Mouse (Mus musculus) left cerebral cortex, postnatal 4 days (tissue): ENCODE results near the gene Golga2. TPM values are rescaled to one million over a fixed set of nuclear protein-coding genes. Genes with fewer than 3 reads are reported as not detected.

Experiments
- DNase-seq: peaks from one replicate; pipeline ENCODE4 v3.0.0-alpha.2; 2022
- intact Hi-C: fragments of 180-260 bp; cut with DNase I; formaldehyde crosslinking; loops from one replicate; pipeline ENCODE4 v1.15.1; 2025
- total RNA-seq, 2 experiments: library from RNA; stranded (reverse); gene quantifications; 2 replicates each; pipeline ENCODE4 v1.2.3; 2021

Gene Golga2
- total RNA-seq, 2 experiments from 2014 or later, result 75.6 to 81.7 TPM

GRCm38 (mm10) chr2:32340836-32341633 lies 53.9 kb downstream of the Golga2 start:
- intact Hi-C loops, result no loop called here
- DNase-seq, result no peak

GRCm38 (mm10) chr2:32341634-32341939 lies 54.4 kb downstream of the Golga2 start:
- no peak for DNase-seq

GRCm38 (mm10) chr2:32342039-32342438 lies 54.9 kb downstream of the Golga2 start:
- intact Hi-C loops, result no loop called here
- no peak for DNase-seq

More at GRCm38 (mm10) chr2:32341634-32341939, 54.4 kb downstream of the Golga2 start:
- intact Hi-C loops, result no loop called here

- intact Hi-C loops, result no loop called here
- no peak for DNase-seq
Observed at GRCm38 (mm10) chr2:32342539-32343350, 55.6 kb downstream of the Golga2 start.

GRCm38 (mm10) chr2:32343351-32343671 lies 56.1 kb downstream of the Golga2 start:
- intact Hi-C loops, result no loop called here
- DNase-seq, result no peak

- DNase-seq, result peak; percentile 71
- intact Hi-C loops, result no loop called here
Observed at GRCm38 (mm10) chr2:32344056-32344455, 56.9 kb downstream of the Golga2 start.

GRCm38 (mm10) chr2:32344598-32345321 lies 57.6 kb downstream of the Golga2 start:
- DNase-seq, result no peak
- intact Hi-C loops, result no loop called here

GRCm38 (mm10) chr2:32347019-32347418 lies 59.8 kb downstream of the Golga2 start:
- DNase-seq, result no peak
- intact Hi-C loops, result no loop called here

GRCm38 (mm10) chr2:32348311-32348710 lies 61.1 kb downstream of the Golga2 start:
- DNase-seq, result no peak
- intact Hi-C loops, result no loop called here

GRCm38 (mm10) chr2:32349625-32350255 lies 62.6 kb downstream of the Golga2 start:
- no peak for DNase-seq
- intact Hi-C loops, result no loop called here

GRCm38 (mm10) chr2:32350471-32351051 lies 63.4 kb downstream of the Golga2 start:
- intact Hi-C loops, result no loop called here
- no peak for DNase-seq

- intact Hi-C loops, result no loop called here
- DNase-seq, result no peak
Observed at GRCm38 (mm10) chr2:32351471-32351961, 64.3 kb downstream of the Golga2 start.

- intact Hi-C loops, result no loop called here
- DNase-seq, result peak; percentile 60
Observed at GRCm38 (mm10) chr2:32352151-32353006, 65.2 kb downstream of the Golga2 start, which contains the start of gene Ciz1. Gene Ciz1 (plus strand): TSS chr2:32352327.

- intact Hi-C loops, result no loop called here
Observed at GRCm38 (mm10) chr2:32353007-32353542, 65.9 kb downstream of the Golga2 start, which contains the start of gene Dnm1. Gene Dnm1 (minus strand): TSS chr2:32353338.

GRCm38 (mm10) chr2:32353836-32354235 lies 66.7 kb downstream of the Golga2 start:
- intact Hi-C loops, result no loop called here
- no peak for DNase-seq

More at GRCm38 (mm10) chr2:32353007-32353542, 65.9 kb downstream of the Golga2 start, which contains the start of gene Dnm1:
- peak; percentile 92 for DNase-seq

GRCm38 (mm10) chr2:32354336-32354895 lies 67.2 kb downstream of the Golga2 start:
- intact Hi-C loops, result no loop called here
- DNase-seq, result no peak

- DNase-seq, result no peak
- intact Hi-C loops, result no loop called here
Observed at GRCm38 (mm10) chr2:32356216-32356615, 69.0 kb downstream of the Golga2 start.
